Mouse (Mus musculus): ENCODE results near the gene Tmem255b. TPM values are rescaled to one million over a fixed set of nuclear protein-coding genes. Genes with fewer than 3 reads are reported as not detected.

The Tmem255b gene
- total and polyA plus RNA-seq, 2 experiments from 2014 or later: 1.8 to 2.2 TPM

- Histone ChIP-seq H3K4me1 (ENCODE audit: insufficient read depth, low read length) (no peaks in the 10 kb centered on the region), H3K27me3 (ENCODE audit: insufficient read depth, low read length) (no peaks in the 10 kb centered on the region), H3K4me3 (ENCODE audit: low read depth, low read length) (no peak overlapping the region), H3K9me3 (ENCODE audit: low read length) (no peaks in the 10 kb centered on the region), H3K36me3 (ENCODE audit: insufficient read depth, low read length) (no peaks in the 10 kb centered on the region), H3K27ac (ENCODE audit: low read depth, low read length) (no peak overlapping the region), H3K4me2 (ENCODE audit: low read depth, low read length, poor library complexity, severe bottlenecking) (no peak overlapping the region), H3K9ac (replicated peaks; ENCODE audit: low read length, poor library complexity, severe bottlenecking) (no peak overlapping the region)
- ATAC-seq (ENCODE audit: low FRiP score) (no peak), DNase-seq (ENCODE audit: low spot score) (no peak)
- 77% methylated on average over 10 of the region's 10 CpGs for WGBS
- TF ChIP-seq CTCF (IDR thresholded peaks at IDR 0.05): no peak
Measured at GRCm38 (mm10) chr8:13415879-13416278, 19.1 kb upstream of the Tmem255b start.

GRCm38 (mm10) chr8:13419111-13419639, 15.8 kb upstream of the Tmem255b start:
- Histone ChIP-seq H3K9ac (replicated peaks; ENCODE audit: low read length, poor library complexity, severe bottlenecking) (no peak overlapping the region), H3K4me3 (ENCODE audit: low read depth, low read length) (no peak overlapping the region), H3K4me1 (ENCODE audit: insufficient read depth, low read length) (no peaks in the 10 kb centered on the region), H3K27me3 (ENCODE audit: insufficient read depth, low read length) (no peaks in the 10 kb centered on the region), H3K4me2 (ENCODE audit: low read depth, low read length, poor library complexity, severe bottlenecking) (no peak overlapping the region), H3K9me3 (ENCODE audit: low read length) (no peaks in the 10 kb centered on the region), H3K36me3 (ENCODE audit: insufficient read depth, low read length) (no peaks in the 10 kb centered on the region), H3K27ac (ENCODE audit: low read depth, low read length) (no peak overlapping the region)
- DNase-seq (ENCODE audit: low spot score) (no peak), ATAC-seq (ENCODE audit: low FRiP score) (no peak)
- WGBS: 72% methylated on average over 2 of the region's 2 CpGs
- TF ChIP-seq CTCF (IDR thresholded peaks at IDR 0.05): no peak

GRCm38 (mm10) chr8:13420970-13421369, 14.0 kb upstream of the Tmem255b start:
- ATAC-seq (ENCODE audit: low FRiP score): no peak
- H3K4me1 ChIP-seq (ENCODE audit: insufficient read depth, low read length): no peaks in the 10 kb centered on the region
- no peak overlapping the region for H3K9ac ChIP-seq (replicated peaks; ENCODE audit: low read length, poor library complexity, severe bottlenecking)
- H3K27ac ChIP-seq (ENCODE audit: low read depth, low read length): no peak overlapping the region
- H3K36me3 ChIP-seq (ENCODE audit: insufficient read depth, low read length): no peaks in the 10 kb centered on the region
- no peak overlapping the region for H3K4me2 ChIP-seq (ENCODE audit: low read depth, low read length, poor library complexity, severe bottlenecking)
- no peak for DNase-seq (ENCODE audit: low spot score)
- H3K27me3 ChIP-seq (ENCODE audit: insufficient read depth, low read length): no peaks in the 10 kb centered on the region
- H3K9me3 ChIP-seq (ENCODE audit: low read length): no peaks in the 10 kb centered on the region
- H3K4me3 ChIP-seq (ENCODE audit: low read depth, low read length): no peak overlapping the region
- 92% methylated on average over 6 of the region's 6 CpGs for WGBS
- TF ChIP-seq CTCF (IDR thresholded peaks at IDR 0.05): no peak

- H3K27me3 ChIP-seq (ENCODE audit: insufficient read depth, low read length): no peaks in the 10 kb centered on the region
- DNase-seq (ENCODE audit: low spot score) (no peak), ATAC-seq (ENCODE audit: low FRiP score) (no peak)
- no peaks in the 10 kb centered on the region for H3K4me1 ChIP-seq (ENCODE audit: insufficient read depth, low read length)
- no peak overlapping the region for H3K4me3 ChIP-seq (ENCODE audit: low read depth, low read length)
- 81% methylated on average over 6 of the region's 6 CpGs for WGBS
- no peak for TF ChIP-seq CTCF (IDR thresholded peaks at IDR 0.05)
- no peak overlapping the region for H3K9ac ChIP-seq (replicated peaks; ENCODE audit: low read length, poor library complexity, severe bottlenecking)
- H3K36me3 ChIP-seq (ENCODE audit: insufficient read depth, low read length): no peaks in the 10 kb centered on the region
- no peaks in the 10 kb centered on the region for H3K9me3 ChIP-seq (ENCODE audit: low read length)
- H3K4me2 ChIP-seq (ENCODE audit: low read depth, low read length, poor library complexity, severe bottlenecking): no peak overlapping the region
- H3K27ac ChIP-seq (ENCODE audit: low read depth, low read length): no peak overlapping the region
Measured at GRCm38 (mm10) chr8:13427351-13427750, 7.6 kb upstream of the Tmem255b start.

- H3K9me3 ChIP-seq (ENCODE audit: low read length): no peaks in the 10 kb centered on the region
- H3K4me3 ChIP-seq (ENCODE audit: low read depth, low read length): no peak overlapping the region
- no peak overlapping the region for H3K4me2 ChIP-seq (ENCODE audit: low read depth, low read length, poor library complexity, severe bottlenecking)
- no peaks in the 10 kb centered on the region for H3K27me3 ChIP-seq (ENCODE audit: insufficient read depth, low read length)
- H3K27ac ChIP-seq (ENCODE audit: low read depth, low read length): no peak overlapping the region
- no peak overlapping the region for H3K9ac ChIP-seq (replicated peaks; ENCODE audit: low read length, poor library complexity, severe bottlenecking)
- WGBS: 88% methylated on average over 9 of the region's 9 CpGs
- DNase-seq (ENCODE audit: low spot score): no peak
- no peak for ATAC-seq (ENCODE audit: low FRiP score)
- H3K36me3 ChIP-seq (ENCODE audit: insufficient read depth, low read length): no peaks in the 10 kb centered on the region
- no peak for TF ChIP-seq CTCF (IDR thresholded peaks at IDR 0.05)
- no peaks in the 10 kb centered on the region for H3K4me1 ChIP-seq (ENCODE audit: insufficient read depth, low read length)
Measured at GRCm38 (mm10) chr8:13428156-13428555, 6.8 kb upstream of the Tmem255b start.

- peaks cover 10% of the 10 kb centered on the region for H3K27me3 ChIP-seq (ENCODE audit: insufficient read depth, low read length)
- no peak overlapping the region for H3K4me2 ChIP-seq (ENCODE audit: low read depth, low read length, poor library complexity, severe bottlenecking)
- H3K9me3 ChIP-seq (ENCODE audit: low read length): no peaks in the 10 kb centered on the region
- DNase-seq (ENCODE audit: low spot score): peak; percentile 63
- no peak overlapping the region for H3K27ac ChIP-seq (ENCODE audit: low read depth, low read length)
- no peaks in the 10 kb centered on the region for H3K4me1 ChIP-seq (ENCODE audit: insufficient read depth, low read length)
- H3K9ac ChIP-seq (replicated peaks; ENCODE audit: low read length, poor library complexity, severe bottlenecking): 0 out of 2 replicates have a peak overlapping the region, but pooled peaks have one; percentile 8
- TF ChIP-seq CTCF (IDR thresholded peaks at IDR 0.05): no peak
- H3K4me3 ChIP-seq (ENCODE audit: low read depth, low read length): no peak overlapping the region
- no peak for ATAC-seq (ENCODE audit: low FRiP score)
- WGBS: 72% methylated on average over 7 of the region's 7 CpGs
- no peaks in the 10 kb centered on the region for H3K36me3 ChIP-seq (ENCODE audit: insufficient read depth, low read length)
Measured at GRCm38 (mm10) chr8:13430412-13430811, 4.6 kb upstream of the Tmem255b start.

All from midbrain, postnatal 0 days (tissue).